Mouse (Mus musculus) megakaryocyte, adult 5-6 weeks (primary cell): ENCODE measurements around the gene Veph1. TPM values are rescaled to one million over a fixed set of nuclear protein-coding genes. Genes with fewer than 3 reads are reported as not detected.

Source experiments
- ATAC-seq: 2 replicates; pipeline ENCODE4 v1.8.0; 2016; ENCODE audit warnings: mild to moderate bottlenecking, inconsistent platforms; ENCODE audit not compliant: poor library complexity, severe bottlenecking
- total RNA-seq, 2 experiments: library from RNA; stranded (forward) in 1 of 2; stranded (reverse) in 1 of 2; fragments of 153-499, 151-499 nt in 1 of 2; fragments of 221-1000, 200-1000 nt in 1 of 2; gene quantifications; 2 replicates each; pipeline versions ENCODE4 v1.2.3 to v1.2.4; 2015 to 2017

Gene Veph1
- total RNA-seq, 2 experiments from 2014 or later, result not detected

DNA sequence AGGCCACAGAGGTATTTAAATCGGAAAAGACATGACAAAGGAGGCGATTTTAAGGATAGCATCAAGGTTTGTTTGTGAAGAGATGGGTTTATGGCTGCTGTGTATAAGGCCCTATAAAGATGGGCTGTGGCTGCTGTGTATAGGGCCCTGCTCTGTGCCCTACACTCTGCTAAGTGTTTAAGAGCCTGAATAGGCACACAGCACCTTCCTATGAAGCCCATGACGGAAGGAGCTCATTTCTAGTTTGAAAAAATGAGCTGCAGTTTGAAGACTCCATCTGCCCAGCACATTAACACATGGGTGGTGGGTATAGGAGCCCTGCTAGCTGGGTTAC is 194.1 kb downstream of the Veph1 start:
- ATAC-seq, result no peak

DNA sequence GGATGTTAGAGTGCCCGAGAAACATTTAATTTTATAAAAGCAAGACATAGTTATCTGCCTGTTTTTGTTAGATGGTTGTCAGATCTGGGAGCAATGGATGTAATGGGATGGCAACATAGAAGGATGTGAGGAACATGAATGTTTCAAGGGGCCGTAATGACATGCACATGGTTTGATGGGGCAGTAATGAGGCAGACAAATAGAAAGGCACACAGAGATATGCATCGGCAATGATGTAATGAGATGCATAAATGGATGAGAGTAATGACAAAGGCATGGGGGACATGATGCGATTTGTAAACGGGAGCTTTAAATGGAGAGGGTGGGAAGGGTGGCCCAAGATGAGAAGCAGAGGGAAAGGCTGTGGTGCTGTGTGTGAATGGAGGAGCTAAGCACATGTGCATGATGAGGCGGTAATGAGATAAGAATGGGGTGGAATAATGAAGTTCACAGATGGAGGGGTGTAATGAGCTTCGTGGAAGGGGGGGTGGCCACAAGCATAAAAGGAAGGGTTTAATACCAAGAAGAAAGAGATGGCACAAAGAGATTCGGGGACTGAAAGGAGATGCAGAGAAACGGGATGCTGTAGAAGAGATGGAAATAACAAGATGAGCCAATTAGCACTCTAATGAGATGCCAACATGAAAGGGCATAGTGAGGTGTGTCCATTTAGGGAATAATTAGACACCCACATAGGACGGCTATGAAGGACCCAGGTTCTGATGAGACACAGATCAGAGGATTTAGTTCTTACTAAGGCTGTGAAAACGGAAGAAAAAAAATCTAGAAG is 194.6 kb downstream of the Veph1 start:
- ATAC-seq, result no peak

DNA sequence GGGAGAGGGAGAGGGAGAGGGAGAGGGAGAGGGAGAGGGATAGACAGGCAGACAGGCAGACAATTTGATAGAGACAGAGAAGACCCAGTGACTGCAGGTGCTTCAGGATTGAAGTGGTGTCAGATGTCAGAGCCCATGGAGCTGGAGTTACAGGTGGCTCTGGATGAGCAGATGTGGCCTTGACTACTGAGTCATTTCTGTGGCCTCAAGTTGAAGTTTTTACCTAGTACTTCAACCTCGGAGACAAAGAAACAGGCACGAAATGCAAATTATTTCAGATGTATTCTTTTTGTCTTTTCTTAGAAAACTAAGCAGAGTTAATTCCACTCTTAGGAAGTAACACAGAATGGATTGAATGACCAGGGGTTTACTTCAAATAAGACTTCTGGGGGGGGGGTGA is 195.6 kb downstream of the Veph1 start:
- ATAC-seq, result no peak

DNA sequence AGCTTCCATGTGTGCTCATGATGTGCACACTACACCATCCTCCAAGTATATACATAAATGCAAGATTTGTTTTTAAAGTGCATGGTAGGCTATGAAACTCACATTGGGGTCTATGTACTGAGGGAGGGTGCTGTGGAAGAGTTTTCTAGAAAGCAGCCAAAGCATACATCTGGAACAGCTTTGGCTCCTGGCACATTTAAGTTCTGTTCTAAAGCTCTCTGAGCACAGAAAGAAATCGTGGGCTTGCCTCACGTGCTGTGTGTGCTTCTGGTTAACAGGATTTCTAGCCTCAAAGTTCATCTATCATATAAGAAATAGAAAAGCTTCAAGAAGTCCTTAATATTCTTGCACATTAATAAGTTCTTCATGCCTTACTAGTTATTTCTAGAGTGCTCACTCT is 204.9 kb downstream of the Veph1 start:
- ATAC-seq, result no peak

DNA sequence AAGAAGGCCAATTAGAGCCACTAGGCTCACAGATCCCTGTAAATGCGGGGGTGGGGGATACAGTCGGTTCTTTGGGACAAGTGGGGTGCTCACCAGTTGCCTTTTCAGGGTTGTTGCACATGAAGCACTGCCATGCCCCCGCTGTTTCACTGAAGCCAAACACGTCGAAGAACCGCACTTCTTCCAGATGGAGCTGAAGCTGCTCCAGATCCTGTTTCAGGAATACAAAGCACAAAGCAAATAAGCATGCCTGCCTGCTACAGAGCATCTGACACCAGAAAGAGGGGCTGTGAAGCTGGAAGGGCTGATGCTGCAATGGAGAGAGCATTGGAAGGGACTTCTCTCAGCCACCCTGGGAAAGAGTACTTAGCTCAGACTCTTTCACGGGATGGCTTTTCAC is 209.0 kb downstream of the Veph1 start:
- no peak for ATAC-seq

DNA sequence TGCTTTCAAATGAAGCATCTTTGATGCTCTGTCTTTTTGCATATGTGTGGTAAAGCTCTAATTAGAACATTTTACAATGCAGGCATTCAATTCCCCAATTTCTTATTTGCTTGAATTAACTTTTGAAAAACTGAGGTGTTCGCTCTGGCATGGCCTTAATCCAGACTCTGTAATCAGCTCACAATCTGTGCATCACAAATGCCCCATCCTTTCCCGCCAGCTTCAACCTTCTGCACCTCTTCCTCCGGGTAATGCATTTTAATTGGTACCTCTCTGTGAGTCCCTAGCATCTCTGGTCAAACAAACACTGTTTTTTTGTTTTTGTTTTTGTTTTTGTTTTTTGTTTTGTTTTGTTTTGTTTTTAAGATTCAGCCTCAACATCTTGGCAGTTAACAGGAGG is 212.8 kb downstream of the Veph1 start:
- ATAC-seq, result no peak

DNA sequence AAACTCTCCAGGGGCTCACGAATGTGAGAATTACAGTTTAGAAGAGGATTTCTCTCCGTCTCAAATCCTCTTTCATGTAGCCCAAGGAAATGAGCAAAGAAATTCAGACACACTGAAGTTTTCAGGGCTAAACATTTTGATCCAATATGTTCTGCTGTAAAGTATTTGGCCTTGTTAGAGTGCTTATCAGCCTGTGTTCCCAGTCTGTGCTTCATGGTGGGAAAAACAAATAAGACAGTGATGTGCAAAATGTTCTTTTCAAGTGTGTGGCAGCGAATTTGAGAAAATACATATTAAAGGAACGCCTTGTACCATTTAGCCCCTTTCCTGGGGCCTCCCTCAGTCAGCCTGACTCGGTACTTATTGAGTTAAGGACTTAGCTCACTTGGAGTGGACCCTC is 213.2 kb downstream of the Veph1 start:
- no peak for ATAC-seq

DNA sequence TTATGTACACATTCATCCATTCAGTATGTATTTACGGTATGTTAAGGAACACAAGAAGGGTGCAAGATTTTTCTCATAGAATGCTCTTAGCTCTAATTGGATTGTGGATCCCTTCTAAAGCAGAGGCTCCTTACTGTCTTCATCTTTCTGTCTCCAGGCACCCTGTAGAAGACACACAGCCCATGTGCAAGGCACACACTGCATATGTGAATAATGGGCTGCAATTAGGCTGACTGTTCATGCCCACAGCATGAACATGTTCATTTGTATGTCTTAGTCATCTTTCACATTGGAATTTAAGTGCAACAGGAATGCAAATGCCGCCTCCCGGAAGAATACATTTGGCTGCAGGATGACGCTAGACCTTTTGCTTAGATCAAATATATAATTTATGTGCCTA is 213.7 kb downstream of the Veph1 start:
- no peak for ATAC-seq

DNA sequence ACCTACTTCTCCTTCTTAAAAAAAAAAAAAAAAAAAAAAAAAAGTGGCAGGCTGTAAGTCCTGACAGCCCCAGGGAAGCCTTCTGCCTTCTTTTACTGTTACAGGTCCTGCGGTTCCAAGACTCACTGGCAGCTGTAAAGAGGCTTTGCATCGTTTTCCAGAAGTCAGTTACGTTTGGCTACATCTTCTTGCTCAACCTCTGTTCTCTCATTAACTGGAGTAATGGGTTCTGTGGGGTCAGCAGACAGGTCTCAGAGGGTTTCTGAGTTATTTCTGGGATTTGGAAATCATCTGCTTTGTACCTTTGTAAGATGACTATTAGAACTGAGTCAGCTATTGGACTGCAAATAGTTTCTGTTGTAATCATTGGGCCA is 215.3 kb downstream of the Veph1 start:
- ATAC-seq, result no peak

DNA sequence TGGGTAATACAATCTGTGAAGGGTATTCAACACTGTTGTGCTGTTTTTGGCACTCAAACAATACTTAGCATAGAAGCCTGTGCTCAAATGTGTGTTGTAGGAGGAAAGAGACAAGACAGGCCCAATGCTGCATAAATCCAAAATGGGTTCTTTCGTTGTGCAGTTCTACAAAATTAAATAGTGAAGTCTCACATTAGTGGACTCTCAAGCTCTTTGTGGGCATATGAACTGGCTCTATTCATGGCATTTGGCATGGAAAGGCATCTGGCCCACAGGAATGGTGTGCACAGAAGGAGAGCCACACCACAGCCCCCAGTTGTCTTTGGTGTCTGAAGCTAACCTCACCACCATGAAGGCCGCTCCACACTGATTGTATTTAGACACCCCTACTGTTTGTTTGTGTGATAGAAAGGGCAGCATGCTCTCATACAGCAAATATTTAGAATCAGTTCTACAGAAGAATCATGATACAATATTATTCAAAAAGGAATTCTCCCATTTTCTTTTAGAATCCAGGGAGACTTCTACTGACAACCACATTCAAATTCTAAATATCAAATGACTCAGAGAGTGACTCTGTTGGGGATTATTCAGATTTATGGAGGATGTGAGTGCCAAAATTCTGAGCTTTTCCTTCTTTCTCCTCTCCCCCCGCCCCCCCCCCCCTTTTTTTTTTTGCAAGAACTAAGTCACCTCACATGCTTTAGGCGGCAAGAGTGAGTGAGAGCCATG is 215.8 kb downstream of the Veph1 start:
- no peak for ATAC-seq

DNA sequence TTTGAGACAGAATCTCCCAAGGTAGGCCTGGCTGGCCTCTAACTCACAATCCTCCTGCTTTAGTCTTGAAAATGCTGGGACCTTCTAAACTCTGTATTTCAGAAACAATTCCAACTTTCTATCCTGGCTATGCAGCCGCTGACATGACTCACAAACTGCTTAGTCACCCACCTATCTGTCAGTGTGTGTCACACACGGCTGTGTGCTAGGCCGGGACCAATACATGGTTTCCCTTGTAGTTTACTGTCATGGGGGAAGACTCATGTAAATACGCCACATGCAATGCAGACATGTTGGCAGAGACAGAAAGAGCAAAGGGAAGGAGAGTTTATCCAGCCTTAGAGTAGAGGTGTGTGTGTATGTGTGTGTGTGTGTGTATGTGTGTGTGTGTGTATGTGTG is 216.8 kb downstream of the Veph1 start:
- no peak for ATAC-seq

DNA sequence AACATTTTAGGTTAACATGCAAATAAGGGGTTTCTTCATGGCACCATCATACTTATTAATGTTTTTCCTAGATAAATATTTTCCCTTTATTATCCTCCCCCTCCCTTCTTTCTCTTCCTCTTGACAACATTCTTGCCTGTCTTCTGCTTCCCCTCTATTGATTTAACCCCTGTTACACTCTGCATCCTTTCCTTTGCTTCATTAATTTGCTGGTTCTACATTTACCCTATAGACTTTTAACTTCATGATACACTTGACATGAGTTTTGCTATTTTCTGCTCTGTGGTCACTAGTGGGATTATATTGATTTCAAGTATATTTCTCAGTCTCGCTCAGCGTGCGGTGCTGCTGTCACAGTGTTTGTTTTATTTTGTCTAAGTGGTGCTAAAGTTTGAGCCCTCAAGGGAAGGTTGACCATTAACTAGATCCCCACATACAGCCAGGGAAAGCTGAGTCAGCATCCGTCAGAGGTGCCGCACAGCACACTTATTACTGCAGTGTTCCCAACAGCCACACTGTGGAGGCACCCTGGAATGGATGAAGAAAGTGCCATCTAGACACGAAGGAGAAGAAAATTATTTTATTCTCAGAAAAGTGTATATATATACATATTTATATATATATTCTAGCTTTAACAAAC is 217.6 kb downstream of the Veph1 start:
- no peak for ATAC-seq

DNA sequence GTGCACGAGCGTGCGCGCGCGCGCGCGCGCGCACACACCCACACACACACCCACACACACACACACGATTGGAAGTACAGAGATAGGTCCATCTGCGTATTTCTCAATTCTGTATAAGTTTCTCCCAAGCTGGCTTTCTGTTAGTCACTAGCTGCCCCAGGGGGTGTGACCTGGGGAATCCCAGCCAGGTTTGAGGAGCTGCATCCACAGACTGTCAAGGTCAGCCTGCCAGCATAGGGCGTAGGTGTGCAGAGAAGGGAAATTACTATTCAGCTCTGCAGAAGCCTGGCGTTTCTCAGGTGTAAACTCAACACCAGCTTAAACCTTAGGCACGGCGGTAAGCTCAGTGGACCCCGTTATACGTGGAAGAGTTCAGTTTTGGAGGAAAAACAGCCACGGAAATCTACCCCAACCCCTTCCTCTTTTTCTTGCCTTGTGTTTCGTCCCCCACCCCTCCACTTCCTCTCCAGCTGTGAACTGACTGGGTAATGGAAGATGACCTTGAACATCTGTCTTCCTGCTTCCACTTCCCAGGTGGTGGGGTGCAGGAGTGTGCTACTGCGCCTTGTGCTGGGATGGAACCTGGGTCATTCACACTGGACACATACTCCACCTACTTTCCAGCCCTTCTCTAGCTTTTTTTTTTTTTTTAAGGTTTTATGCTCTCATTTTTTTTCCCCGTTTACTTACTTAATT is 218.5 kb downstream of the Veph1 start:
- ATAC-seq, result peak; percentile 66

DNA sequence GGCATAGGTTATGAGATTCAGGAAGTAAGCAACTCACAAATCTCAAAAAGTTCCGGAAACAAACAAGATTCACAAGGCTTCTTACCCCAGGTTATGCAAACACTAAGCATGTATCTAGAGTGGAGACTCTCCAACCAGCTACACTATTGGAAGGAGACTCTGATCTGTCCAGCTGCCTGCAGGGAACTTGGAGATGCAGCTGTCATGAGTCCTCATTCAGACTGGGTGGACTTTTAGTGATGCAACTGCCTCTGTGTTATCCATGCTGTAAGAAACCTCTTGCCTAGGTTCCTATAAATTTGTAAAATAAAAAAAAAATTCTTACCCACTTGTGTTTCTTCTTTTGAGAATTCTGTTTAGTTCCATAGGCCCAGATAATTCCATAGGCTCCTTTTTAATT is 226.4 kb downstream of the Veph1 start:
- ATAC-seq, result no peak

DNA sequence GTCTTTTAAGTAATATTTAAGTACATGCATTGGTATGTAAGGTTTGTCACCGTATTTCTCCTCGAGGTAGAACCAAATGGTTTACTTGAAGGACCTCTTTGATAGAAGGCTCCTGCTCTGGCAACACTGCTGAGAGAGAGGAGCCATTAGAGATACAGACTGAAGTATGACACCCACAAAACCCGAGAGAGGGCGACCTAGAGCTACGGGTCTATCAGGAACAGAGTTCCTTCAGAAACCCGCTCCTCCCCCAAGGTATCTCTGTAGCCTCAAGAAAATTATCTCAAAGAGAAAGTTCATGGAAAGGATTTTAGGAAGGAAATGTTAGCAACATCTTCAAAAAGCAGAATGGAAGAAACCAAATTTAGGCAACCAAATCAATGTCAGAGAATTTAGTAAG is 232.8 kb downstream of the Veph1 start:
- no peak for ATAC-seq

DNA sequence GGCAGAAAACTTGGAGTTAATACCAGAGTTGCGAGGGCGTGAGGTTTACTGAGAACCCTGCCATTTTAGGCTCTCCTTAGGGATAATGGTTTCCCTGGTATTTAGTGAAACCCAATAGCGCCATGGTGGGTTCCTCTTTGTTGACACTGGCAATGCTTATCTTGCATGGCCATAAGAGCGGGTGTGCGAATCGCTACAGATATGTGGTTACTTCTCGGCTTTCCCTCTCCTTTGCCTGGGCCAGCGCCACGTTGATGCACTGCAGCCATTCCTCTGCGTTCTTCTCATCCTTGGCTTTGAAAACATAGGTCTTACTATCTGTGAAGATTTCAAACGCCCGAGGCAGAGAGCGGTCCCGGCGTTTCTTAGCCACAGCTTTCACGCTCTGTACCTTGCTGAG is 239.7 kb downstream of the Veph1 start:
- no peak for ATAC-seq

DNA sequence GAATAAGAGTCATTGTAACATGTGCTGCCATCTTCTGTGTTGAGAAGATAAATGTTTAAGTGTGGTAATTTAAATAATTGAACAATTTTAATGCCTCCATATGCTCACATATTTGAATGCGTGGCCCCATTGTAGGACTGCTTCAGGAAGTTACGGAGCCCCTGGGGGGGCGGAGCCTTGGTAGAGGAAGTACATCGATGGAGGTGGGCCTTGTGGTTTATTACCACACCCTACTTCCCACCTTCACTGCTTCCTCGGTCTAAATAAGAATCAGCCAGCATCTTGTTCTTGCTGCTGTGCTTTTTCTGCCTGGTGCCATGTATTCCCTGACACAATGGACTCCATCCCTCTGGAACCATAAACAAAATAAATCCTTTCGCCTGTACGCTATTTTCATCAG is 241.0 kb downstream of the Veph1 start:
- ATAC-seq, result peak; percentile 92

DNA sequence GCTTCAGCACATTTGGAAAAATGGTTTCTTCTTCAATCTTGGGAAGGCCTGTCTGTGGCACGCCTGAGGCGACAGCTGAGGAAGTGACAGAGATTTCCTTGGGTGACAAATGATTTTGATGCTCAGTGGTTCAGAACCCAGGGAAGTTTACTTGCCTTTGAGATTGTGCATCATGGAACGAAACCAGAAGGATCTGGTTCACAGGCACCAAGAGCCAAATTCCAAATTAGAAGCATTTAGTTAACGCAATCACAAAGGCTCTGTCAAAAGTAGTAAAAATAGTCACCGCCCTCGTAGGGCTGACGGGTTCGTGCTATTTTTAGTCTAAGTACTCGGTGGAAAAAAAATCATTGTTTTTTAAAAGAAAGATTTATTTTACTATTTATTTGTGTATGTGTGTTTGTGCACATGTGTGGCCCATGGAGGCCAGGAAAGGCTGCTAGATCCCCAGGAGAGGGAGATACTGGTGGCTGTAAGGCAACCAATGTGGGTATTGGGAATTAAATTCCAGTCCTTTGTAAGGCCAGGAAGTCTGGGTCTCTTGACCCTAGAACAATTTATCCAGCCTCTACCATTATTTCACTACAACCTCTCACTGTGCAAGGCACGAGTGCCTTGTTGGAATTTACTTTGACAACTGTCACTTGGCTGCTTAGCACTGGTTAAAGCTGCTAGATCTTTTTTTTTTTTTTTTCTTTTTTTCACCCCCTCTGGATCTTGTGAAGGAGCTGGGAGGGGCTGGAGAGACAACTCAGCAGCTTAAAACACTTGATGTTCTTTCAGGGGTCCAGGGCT is 246.3 kb downstream of the Veph1 start:
- no peak for ATAC-seq

DNA sequence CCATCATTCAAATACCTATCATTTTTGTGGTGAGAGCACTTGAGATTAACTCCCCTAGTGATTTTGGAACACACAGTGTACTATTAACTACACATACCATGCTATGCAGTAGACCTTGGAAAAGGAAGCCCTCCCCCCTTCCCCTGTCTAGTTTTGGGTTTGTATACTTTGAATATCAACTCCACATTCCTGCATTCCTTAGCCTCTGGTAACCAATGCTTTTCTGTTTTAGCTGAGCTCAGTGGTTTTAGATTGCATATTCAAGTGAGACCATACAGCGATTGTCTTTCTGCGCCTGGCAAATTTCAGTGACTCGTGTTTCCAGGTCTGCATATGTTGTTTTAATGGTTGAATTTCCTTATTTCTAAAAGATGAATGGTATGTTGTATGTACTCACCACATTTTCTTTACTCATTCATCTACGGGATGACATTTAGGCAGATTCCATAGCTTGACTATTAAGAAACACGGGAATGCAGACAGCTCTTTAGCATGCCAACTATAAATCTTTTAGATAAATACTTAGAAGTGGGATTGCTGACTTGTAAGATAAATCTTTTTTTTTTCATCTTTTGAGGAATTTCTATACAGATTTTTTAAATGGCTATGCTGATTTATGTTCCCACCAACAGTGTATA is 255.7 kb downstream of the Veph1 start:
- ATAC-seq, result no peak

DNA sequence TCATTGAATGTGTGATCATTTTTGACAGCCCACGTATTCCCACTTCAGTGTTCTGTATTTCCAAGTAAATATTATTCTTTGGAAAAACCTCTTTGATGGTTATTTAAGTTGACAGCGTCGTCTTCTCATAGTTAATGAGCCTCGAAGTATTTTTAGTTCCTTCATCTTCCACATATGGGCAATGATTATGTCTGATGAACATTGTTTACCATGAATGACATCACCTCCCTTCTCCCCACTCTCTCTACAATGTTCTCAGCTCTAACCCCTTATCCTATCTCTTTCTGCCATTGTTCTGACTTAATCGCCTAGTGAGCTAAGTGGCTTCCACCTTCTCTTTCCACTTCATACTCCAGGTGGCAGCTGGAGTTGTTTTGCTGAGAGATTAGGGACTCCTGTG is 261.4 kb downstream of the Veph1 start:
- ATAC-seq, result no peak
